Mouse (Mus musculus) CD4-positive helper T cell, adult 2 months (primary cell): ENCODE results near the gene Dlg1.

ENCODE experiments used
- DNase-seq: peaks from one replicate; pipeline ENCODE4 v3.0.0-alpha.2; 2012; ENCODE audit warnings: low read depth, missing footprints, low spot score

Dlg1 gene

GRCm38 (mm10) chr16:31844246-31844645 lies 181.0 kb downstream of the Dlg1 start:
- no peak for DNase-seq

GRCm38 (mm10) chr16:31846763-31847162 lies 183.5 kb downstream of the Dlg1 start:
- DNase-seq = no peak

- no peak for DNase-seq
These were observed 200.7 kb downstream of the Dlg1 start for GRCm38 (mm10) chr16:31863920-31864319.

GRCm38 (mm10) chr16:31865242-31865641 lies 202.0 kb downstream of the Dlg1 start:
- no peak for DNase-seq

- DNase-seq = no peak
These were observed 203.7 kb downstream of the Dlg1 start for GRCm38 (mm10) chr16:31866911-31867310.

GRCm38 (mm10) chr16:31867736-31868135 lies 204.5 kb downstream of the Dlg1 start:
- DNase-seq = no peak

GRCm38 (mm10) chr16:31873721-31874120 lies 210.5 kb downstream of the Dlg1 start:
- DNase-seq = no peak

GRCm38 (mm10) chr16:31875391-31875790 lies 212.1 kb downstream of the Dlg1 start:
- no peak for DNase-seq

GRCm38 (mm10) chr16:31876386-31876785 lies 213.1 kb downstream of the Dlg1 start:
- no peak for DNase-seq

GRCm38 (mm10) chr16:31878052-31878451 lies 214.8 kb downstream of the Dlg1 start:
- DNase-seq = no peak

- peak; percentile 20 for DNase-seq
These were observed 215.5 kb downstream of the Dlg1 start, which contains the start of gene Meltf for GRCm38 (mm10) chr16:31878573-31879257. Gene Meltf (plus strand): TSS chr16:31878810.

GRCm38 (mm10) chr16:31880146-31880840 lies 217.1 kb downstream of the Dlg1 start:
- no peak for DNase-seq

GRCm38 (mm10) chr16:31882381-31882908 lies 219.2 kb downstream of the Dlg1 start:
- DNase-seq = no peak

- DNase-seq = no peak
These were observed 220.1 kb downstream of the Dlg1 start for GRCm38 (mm10) chr16:31883302-31883701.

- no peak for DNase-seq
These were observed 220.7 kb downstream of the Dlg1 start for GRCm38 (mm10) chr16:31883902-31884301.

- no peak for DNase-seq
These were observed 227.7 kb downstream of the Dlg1 start for GRCm38 (mm10) chr16:31890907-31891306.

- DNase-seq = no peak
These were observed 230.3 kb downstream of the Dlg1 start for GRCm38 (mm10) chr16:31893396-31894141.

- DNase-seq = no peak
These were observed 233.9 kb downstream of the Dlg1 start for GRCm38 (mm10) chr16:31896971-31897774.

- no peak for DNase-seq
These were observed 235.5 kb downstream of the Dlg1 start for GRCm38 (mm10) chr16:31898546-31899326.

- DNase-seq = no peak
These were observed 238.6 kb downstream of the Dlg1 start for GRCm38 (mm10) chr16:31901886-31902285.
